Mouse (Mus musculus) ES-E14 (cell line): ENCODE measurements around the gene Sdf2.

Experiments
- CHD2 ChIP-seq: IDR thresholded peaks from 2 replicates; pipeline ENCODE4 v1.6.1; 2014; ENCODE audit warnings: mild to moderate bottlenecking, low read depth, low read length, inconsistent platforms
- HCFC1 ChIP-seq: IDR thresholded peaks from 2 replicates; pipeline ENCODE4 v1.6.1; 2012; ENCODE audit warnings: low read length, inconsistent platforms, borderline replicate concordance; ENCODE audit not compliant: insufficient read depth
- MAFK ChIP-seq: IDR thresholded peaks from 2 replicates; pipeline ENCODE4 v1.6.1; 2014; ENCODE audit warnings: mild to moderate bottlenecking, low read depth, low read length, inconsistent platforms; ENCODE audit not compliant: insufficient read depth
- ZC3H11A ChIP-seq: IDR thresholded peaks from 2 replicates; pipeline ENCODE4 v1.6.1; 2012; ENCODE audit warnings: low read depth, mild to moderate bottlenecking, inconsistent platforms, low read length, borderline replicate concordance
- ZNF384 ChIP-seq: IDR thresholded peaks from 2 replicates; pipeline ENCODE4 v1.6.1; 2012; ENCODE audit warnings: low read depth, low read length, inconsistent platforms

GRCm38 (mm10) chr11:78211513-78211912 lies 34.0 kb upstream of the Sdf2 start:
- TF ChIP-seq ZNF384 (no peak), MAFK (no peak), HCFC1 (no peak), CHD2 (no peak), ZC3H11A (no peak)
